Mouse (Mus musculus) intestine, postnatal 0 days (tissue): Measurements from ENCODE around the gene Fmnl3. TPM values are rescaled to one million over a fixed set of nuclear protein-coding genes. Genes with fewer than 3 reads are reported as not detected.

Experiments used
- ATAC-seq: fragments of 200-750 bp; cut with Nextera tagmentation; 2 replicates; pipeline ENCODE4 v1.8.0; 2017; ENCODE audit warnings: mild to moderate bottlenecking, moderate TSS enrichment, moderate library complexity
- H3K27ac ChIP-seq: fragments of 300-500 bp; sonication (generic); 2 replicates; pipeline ENCODE4 v1.5.1; 2014; ENCODE audit warnings: mild to moderate bottlenecking, low read depth, low read length, moderate library complexity
- H3K27me3 ChIP-seq: fragments of 300-500 bp; sonication (generic); replicated peaks from 2 replicates; pipeline ENCODE4 v1.6.1; 2014; ENCODE audit warnings: low read length, mixed read lengths; ENCODE audit not compliant: control insufficient read depth, insufficient read depth
- H3K36me3 ChIP-seq: fragments of 300-500 bp; sonication (generic); 2 replicates; pipeline ENCODE4 v1.6.1; 2014; ENCODE audit warnings: mild to moderate bottlenecking, moderate library complexity; ENCODE audit not compliant: control insufficient read depth, insufficient read depth
- H3K4me1 ChIP-seq: fragments of 300-500 bp; sonication (generic); replicated peaks from 2 replicates; pipeline ENCODE4 v1.6.1; 2014; ENCODE audit warnings: antibody characterized with exemption, low read length, mixed read lengths; ENCODE audit not compliant: control insufficient read depth, insufficient read depth
- H3K4me2 ChIP-seq: fragments of 300-500 bp; sonication (generic); replicated peaks from 2 replicates; pipeline ENCODE4 v1.6.1; 2014; ENCODE audit warnings: low read depth, mild to moderate bottlenecking, moderate library complexity
- H3K4me3 ChIP-seq: fragments of 300-500 bp; sonication (generic); 2 replicates; pipeline ENCODE4 v1.5.1; 2014; ENCODE audit warnings: low read depth, low read length
- H3K9ac ChIP-seq: fragments of 300-500 bp; sonication (generic); 2 replicates; pipeline ENCODE4 v1.6.1; 2014; ENCODE audit warnings: mild to moderate bottlenecking, low read depth, low read length
- H3K9me3 ChIP-seq: fragments of 300-500 bp; sonication (generic); 2 replicates; pipeline ENCODE4 v1.6.1; 2016; ENCODE audit warnings: mixed run types; ENCODE audit not compliant: control insufficient read depth
- CTCF ChIP-seq: sonication (generic); IDR thresholded peaks from 2 replicates; pipeline ENCODE4 v1.5.1; 2016; ENCODE audit warnings: low read depth, mild to moderate bottlenecking, control low read depth, antibody characterized with exemption, moderate library complexity
- WGBS: fragments of 180-500 bp; shearing (Covaris S2); extraction: QIAGEN DNeasy Blood & Tissue Kit; methylation state at CpG from one replicate; pipeline ENCODE4 v1.1.7; 2014; 5-methylcytosine and 5-hydroxymethylcytosine counted together
- polyA plus RNA-seq: library from polyadenylated mRNA; unstranded; fragments of >200 nt; fragmentation: Nextera tagmentation; extraction: Ambion mirVana; gene quantifications from 2 replicates; pipeline ENCODE4 v1.2.1, GENCODE M21; 2015

The Fmnl3 gene
- polyA plus RNA-seq, 1 experiment from 2014 or later, result 5.6 TPM

DNA sequence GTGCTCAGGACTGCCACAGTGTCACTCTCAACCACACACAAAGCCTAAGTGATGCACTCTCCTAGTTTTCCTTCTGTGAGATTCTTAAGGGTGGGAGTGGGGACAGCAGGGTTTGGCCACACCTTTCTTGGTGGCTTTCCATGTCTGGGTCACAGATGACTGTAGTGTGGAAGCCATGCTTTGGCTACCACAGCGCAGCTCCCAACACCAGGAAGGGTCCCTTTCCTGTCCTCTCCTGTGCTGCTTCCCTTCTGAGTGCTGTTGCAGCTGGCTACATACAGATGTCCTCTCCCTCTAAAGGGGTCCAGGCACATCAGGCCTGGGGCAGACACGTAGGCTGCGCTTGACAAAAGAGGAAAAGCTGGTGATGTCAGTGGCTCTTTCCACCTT is 36.6 kb downstream of the Fmnl3 start:
- Histone ChIP-seq H3K27ac (peak overlapping the region; percentile 82), H3K4me2 (no peak overlapping the region), H3K4me1 (0 out of 2 replicates have a peak, but pooled peaks cover 3% of the 10 kb centered on the region), H3K4me3 (no peak overlapping the region), H3K36me3 (no peaks in the 10 kb centered on the region), H3K27me3 (no peaks in the 10 kb centered on the region), H3K9ac (no peak overlapping the region; the same call in 1 of the 2 replicates), H3K9me3 (no peaks in the 10 kb centered on the region)
- TF ChIP-seq CTCF, result no peak
- WGBS, result 69% methylated on average over 3 of the region's 3 CpGs
- no peak for ATAC-seq

DNA sequence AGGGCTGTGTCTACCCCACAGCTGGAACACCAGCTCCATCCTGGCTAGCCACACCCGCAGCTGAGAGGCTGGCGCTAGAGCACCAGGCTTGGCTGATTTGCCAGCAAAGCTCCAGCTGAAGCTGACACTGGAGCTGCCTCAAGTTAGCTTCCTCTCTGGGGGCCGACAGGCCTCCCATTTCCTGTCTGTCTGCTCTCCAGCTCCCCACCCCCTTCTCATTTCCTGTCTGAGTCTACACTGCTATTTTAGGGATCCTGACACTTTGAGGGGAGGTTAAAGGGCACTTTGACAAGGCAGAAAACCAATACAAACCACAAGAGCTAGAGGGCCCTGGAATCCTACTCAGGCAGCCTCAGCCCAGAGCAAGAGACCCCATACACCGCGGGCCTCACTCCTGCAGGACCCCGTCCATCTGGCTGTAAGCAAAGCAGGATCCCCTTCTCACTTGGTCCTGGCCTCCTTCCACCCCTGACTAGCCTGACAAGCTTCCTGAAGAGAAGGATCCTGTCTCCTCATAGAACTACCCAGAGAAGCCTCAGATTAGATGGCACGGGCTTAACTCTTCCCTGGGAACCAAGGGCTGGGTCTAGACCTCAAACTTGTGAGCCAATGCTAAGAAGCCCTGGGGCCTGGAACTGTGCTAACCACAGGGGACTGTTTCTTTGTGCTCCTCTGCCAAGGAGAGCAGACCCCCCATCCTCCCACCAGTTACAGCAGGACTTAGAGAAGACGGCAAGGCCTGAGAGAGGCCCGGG is 37.2 kb downstream of the Fmnl3 start:
- TF ChIP-seq CTCF, result peak; percentile 38
- no peak overlapping the region for H3K4me2 ChIP-seq
- no peak overlapping the region; the same call in 1 of the 2 replicates for H3K9ac ChIP-seq
- H3K4me1 ChIP-seq, result 0 out of 2 replicates have a peak, but pooled peaks cover 3% of the 10 kb centered on the region
- H3K9me3 ChIP-seq, result no peaks in the 10 kb centered on the region
- WGBS, result 37% methylated on average over 9 of the region's 9 CpGs
- H3K4me3 ChIP-seq, result no peak overlapping the region
- peak overlapping the region; percentile 82 for H3K27ac ChIP-seq
- H3K27me3 ChIP-seq, result no peaks in the 10 kb centered on the region
- no peaks in the 10 kb centered on the region for H3K36me3 ChIP-seq
- ATAC-seq, result peak; percentile 19; the same call in 1 of the 2 replicates

DNA sequence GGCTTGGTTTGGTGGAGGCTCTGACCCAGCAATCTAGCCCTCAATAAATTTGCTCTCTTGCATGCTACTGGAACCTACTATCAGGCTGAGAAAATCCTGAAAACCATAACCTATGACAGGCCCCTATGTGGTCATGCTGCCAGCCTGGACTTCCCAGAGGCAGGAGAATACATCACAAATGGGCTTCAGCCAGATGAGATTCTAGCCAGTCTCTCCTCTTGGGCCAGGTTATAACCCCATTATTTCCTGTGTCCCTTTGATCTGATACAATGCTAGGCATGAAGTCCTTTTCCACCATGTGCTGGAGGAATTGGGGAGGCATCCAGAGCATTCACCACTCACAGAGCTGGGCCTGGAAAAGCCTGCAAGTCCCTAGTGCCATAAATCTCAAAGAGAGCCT is 38.2 kb downstream of the Fmnl3 start:
- H3K4me2 ChIP-seq, result no peak overlapping the region
- H3K27me3 ChIP-seq, result no peaks in the 10 kb centered on the region
- no peak for TF ChIP-seq CTCF
- no peaks in the 10 kb centered on the region for H3K9me3 ChIP-seq
- no peak for ATAC-seq
- no peaks in the 10 kb centered on the region for H3K36me3 ChIP-seq
- 0 out of 2 replicates have a peak overlapping the region, but pooled peaks have one; percentile 30 for H3K27ac ChIP-seq
- H3K4me3 ChIP-seq, result no peak overlapping the region
- no peak overlapping the region for H3K9ac ChIP-seq
- H3K4me1 ChIP-seq, result 0 out of 2 replicates have a peak, but pooled peaks cover 3% of the 10 kb centered on the region

DNA sequence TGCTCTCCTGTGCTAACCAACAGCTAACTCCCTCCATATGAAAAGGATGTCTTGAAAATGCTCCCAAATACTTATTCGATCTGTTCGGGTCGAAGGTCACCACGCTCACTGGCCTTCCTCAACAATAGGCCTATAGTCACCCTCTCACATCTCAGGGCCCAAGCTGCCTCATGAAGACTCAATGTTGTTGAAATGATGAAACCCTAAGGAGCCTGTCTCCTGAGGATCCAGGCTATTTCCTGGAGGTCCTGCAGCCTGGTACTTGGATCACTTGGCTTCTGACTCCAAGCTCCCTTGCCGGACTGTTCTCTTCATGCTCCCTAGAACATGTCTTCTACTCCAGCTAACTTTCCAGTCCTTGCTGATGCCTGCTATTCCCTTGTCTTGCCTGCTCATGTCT is 38.9 kb downstream of the Fmnl3 start:
- no peak overlapping the region for H3K27ac ChIP-seq
- H3K4me3 ChIP-seq, result no peak overlapping the region
- H3K9ac ChIP-seq, result no peak overlapping the region
- H3K4me2 ChIP-seq, result no peak overlapping the region
- TF ChIP-seq CTCF, result no peak
- H3K27me3 ChIP-seq, result no peaks in the 10 kb centered on the region
- no peaks in the 10 kb centered on the region for H3K36me3 ChIP-seq
- 82% methylated on average over 5 of the region's 5 CpGs for WGBS
- ATAC-seq, result no peak
- H3K9me3 ChIP-seq, result no peaks in the 10 kb centered on the region
- 0 out of 2 replicates have a peak, but pooled peaks cover 3% of the 10 kb centered on the region for H3K4me1 ChIP-seq

DNA sequence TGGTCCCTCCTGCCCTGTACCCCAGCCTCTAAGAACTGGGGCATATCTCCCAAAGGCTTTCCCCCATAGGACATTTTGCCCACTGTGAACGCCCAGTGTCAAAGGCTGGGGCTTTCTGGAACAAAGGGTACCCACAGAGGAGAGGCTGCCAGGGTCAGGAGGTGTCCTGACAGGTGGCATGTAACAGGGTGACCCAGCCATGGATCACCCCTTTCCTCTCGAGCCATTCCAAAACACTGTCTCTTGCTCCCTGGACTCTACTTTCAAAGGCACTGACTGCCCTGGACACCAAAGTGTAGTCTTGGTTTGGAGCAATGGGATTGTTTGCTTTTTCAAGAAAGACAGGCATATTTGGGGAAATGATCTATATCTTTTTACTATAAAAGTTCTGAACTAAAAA is 40.0 kb downstream of the Fmnl3 start:
- no peak overlapping the region for H3K4me2 ChIP-seq
- H3K9ac ChIP-seq, result no peak overlapping the region
- H3K4me3 ChIP-seq, result no peak overlapping the region
- no peak for ATAC-seq
- 0 out of 2 replicates have a peak, but pooled peaks cover 3% of the 10 kb centered on the region for H3K4me1 ChIP-seq
- H3K36me3 ChIP-seq, result 0 out of 2 replicates have a peak, but pooled peaks cover under 1% of the 10 kb centered on the region
- no peaks in the 10 kb centered on the region for H3K9me3 ChIP-seq
- H3K27ac ChIP-seq, result no peak overlapping the region
- TF ChIP-seq CTCF, result no peak
- no peaks in the 10 kb centered on the region for H3K27me3 ChIP-seq
- WGBS, result 73% methylated on average over 2 of the region's 2 CpGs

DNA sequence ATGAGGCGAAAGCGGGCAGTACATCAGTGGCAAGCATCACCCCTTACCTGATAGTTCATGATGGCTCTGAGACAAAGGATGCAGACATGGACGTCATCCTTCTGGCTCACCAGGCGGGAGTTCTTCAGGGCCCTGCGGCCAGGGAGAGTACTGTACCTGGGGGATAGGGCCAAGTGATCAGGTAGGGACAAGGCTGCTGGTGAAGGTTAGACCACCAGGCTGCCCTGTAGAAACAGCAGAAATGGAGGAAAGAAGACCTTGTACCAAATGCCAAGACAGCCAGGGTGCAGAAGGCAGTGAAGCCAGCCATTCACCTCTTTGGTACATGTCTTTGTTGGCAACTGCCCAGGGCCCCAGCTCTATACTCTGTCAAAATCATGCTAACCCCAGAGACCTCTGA is 42.3 kb downstream of the Fmnl3 start:
- WGBS, result 95% methylated on average over 5 of the region's 5 CpGs
- Histone ChIP-seq H3K36me3 (peaks cover 13% of the 10 kb centered on the region; the same call in 1 of the 2 replicates), H3K9ac (no peak overlapping the region), H3K4me1 (0 out of 2 replicates have a peak, but pooled peaks cover 3% of the 10 kb centered on the region), H3K9me3 (no peaks in the 10 kb centered on the region), H3K27ac (no peak overlapping the region), H3K4me2 (no peak overlapping the region), H3K27me3 (no peaks in the 10 kb centered on the region), H3K4me3 (no peak overlapping the region)
- no peak for ATAC-seq
- TF ChIP-seq CTCF, result no peak
